Mouse (Mus musculus) heart, embryonic 10.5 days (tissue): ENCODE measurements at regions not wholly inside any gene's neighbourhood (a gene's known extent, or its start where the extent isn't known, plus 50 kb on each side); places are given as distances from the start of the nearest gene placed in this dataset.
A peak's percentile ranks its signal among the peaks of the same experiment; 100 is the strongest.

Source experiments
- DNase-seq: peaks from one replicate; pipeline ENCODE4 v3.0.0-alpha.2; 2017; ENCODE audit warnings: low spot score
- H3K27ac ChIP-seq: fragments of 300-500 bp; sonication (generic); 2 replicates; pipeline ENCODE4 v1.5.1; 2016; ENCODE audit warnings: mild to moderate bottlenecking
- H3K27me3 ChIP-seq: fragments of 300-500 bp; sonication (generic); 2 replicates; pipeline ENCODE4 v1.6.1; 2016; ENCODE audit warnings: mild to moderate bottlenecking; ENCODE audit not compliant: poor library complexity, insufficient read depth, severe bottlenecking
- H3K36me3 ChIP-seq: fragments of 300-500 bp; sonication (generic); 2 replicates; pipeline ENCODE4 v1.6.1; 2016; ENCODE audit warnings: mild to moderate bottlenecking, moderate library complexity
- H3K4me1 ChIP-seq: fragments of 300-500 bp; sonication (generic); 2 replicates; pipeline ENCODE4 v1.6.1; 2016; ENCODE audit warnings: mild to moderate bottlenecking
- H3K4me3 ChIP-seq: fragments of 300-500 bp; sonication (generic); 2 replicates; pipeline ENCODE4 v1.5.1; 2016; ENCODE audit warnings: mild to moderate bottlenecking, moderate library complexity
- H3K9me3 ChIP-seq: fragments of 300-500 bp; sonication (generic); 2 replicates; pipeline ENCODE4 v1.6.1; 2016; ENCODE audit warnings: mild to moderate bottlenecking, moderate library complexity
- WGBS: fragments of 180-500 bp; shearing (Covaris S2); methylation state at CpG from one replicate; pipeline ENCODE4 v1.1.7; 2016; 5-methylcytosine and 5-hydroxymethylcytosine counted together

- Histone ChIP-seq H3K36me3 (no peaks in the 10 kb centered on the region), H3K27me3 (no peaks in the 10 kb centered on the region), H3K4me3 (no peak overlapping the region), H3K9me3 (no peaks in the 10 kb centered on the region), H3K27ac (no peak overlapping the region), H3K4me1 (peaks cover 2% of the 10 kb centered on the region)
- no peak for DNase-seq
- WGBS = 72% methylated on average over 2 of the region's 2 CpGs
These were observed 247.0 kb downstream of the Ankrd50 start for GRCm38 (mm10) chr3:38237616-38238015.

GRCm38 (mm10) chr3:38235736-38236083 lies 248.9 kb downstream of the Ankrd50 start:
- no peaks in the 10 kb centered on the region for H3K27me3 ChIP-seq
- DNase-seq = no peak
- H3K4me1 ChIP-seq = peaks cover 9% of the 10 kb centered on the region
- no peak overlapping the region for H3K27ac ChIP-seq
- H3K9me3 ChIP-seq = no peaks in the 10 kb centered on the region
- no peak overlapping the region for H3K4me3 ChIP-seq
- no peaks in the 10 kb centered on the region for H3K36me3 ChIP-seq
- 80% methylated on average over 9 of the region's 9 CpGs for WGBS

- H3K27me3 ChIP-seq = no peaks in the 10 kb centered on the region
- 74% methylated on average over 18 of the region's 18 CpGs for WGBS
- peaks cover 9% of the 10 kb centered on the region for H3K4me1 ChIP-seq
- no peaks in the 10 kb centered on the region for H3K36me3 ChIP-seq
- no peaks in the 10 kb centered on the region for H3K9me3 ChIP-seq
- H3K27ac ChIP-seq = no peak overlapping the region
- H3K4me3 ChIP-seq = no peak overlapping the region
- DNase-seq = no peak
These were observed 249.5 kb downstream of the Ankrd50 start for GRCm38 (mm10) chr3:38235033-38235735.

- WGBS = 69% methylated on average over 4 of the region's 4 CpGs
- no peak for DNase-seq
- no peak overlapping the region for H3K27ac ChIP-seq
These were observed 250.1 kb downstream of the Ankrd50 start for GRCm38 (mm10) chr3:38234534-38234933.

GRCm38 (mm10) chr3:38234006-38234405 lies 250.6 kb downstream of the Ankrd50 start:
- DNase-seq = no peak
- Histone ChIP-seq H3K4me3 (no peak overlapping the region), H3K27me3 (no peaks in the 10 kb centered on the region), H3K4me1 (peaks cover 16% of the 10 kb centered on the region), H3K27ac (no peak overlapping the region), H3K9me3 (no peaks in the 10 kb centered on the region), H3K36me3 (no peaks in the 10 kb centered on the region)
- 86% methylated on average over 2 of the region's 2 CpGs for WGBS

More at GRCm38 (mm10) chr3:38234534-38234933, 250.1 kb downstream of the Ankrd50 start:
- no peak overlapping the region for H3K4me3 ChIP-seq
- H3K4me1 ChIP-seq = peaks cover 15% of the 10 kb centered on the region
- no peaks in the 10 kb centered on the region for H3K36me3 ChIP-seq
- no peaks in the 10 kb centered on the region for H3K9me3 ChIP-seq
- no peaks in the 10 kb centered on the region for H3K27me3 ChIP-seq

- Histone ChIP-seq H3K27ac (no peak overlapping the region), H3K36me3 (no peaks in the 10 kb centered on the region), H3K4me1 (peaks cover 16% of the 10 kb centered on the region), H3K27me3 (no peaks in the 10 kb centered on the region), H3K9me3 (no peaks in the 10 kb centered on the region), H3K4me3 (no peak overlapping the region)
- DNase-seq = no peak
- 95% methylated on average over 3 of the region's 3 CpGs for WGBS
These were observed 251.6 kb downstream of the Ankrd50 start for GRCm38 (mm10) chr3:38233091-38233490.

GRCm38 (mm10) chr3:38232111-38233076 lies 252.2 kb downstream of the Ankrd50 start:
- Histone ChIP-seq H3K27ac (0 out of 2 replicates have a peak overlapping the region, but pooled peaks have one; percentile 36), H3K9me3 (no peaks in the 10 kb centered on the region), H3K4me3 (no peak overlapping the region), H3K4me1 (peaks cover 16% of the 10 kb centered on the region), H3K36me3 (no peaks in the 10 kb centered on the region), H3K27me3 (no peaks in the 10 kb centered on the region)
- no peak for DNase-seq
- WGBS = 63% methylated on average over 14 of the region's 15 CpGs

- Histone ChIP-seq H3K4me3 (no peak overlapping the region), H3K36me3 (no peaks in the 10 kb centered on the region), H3K9me3 (no peaks in the 10 kb centered on the region), H3K27ac (no peak overlapping the region), H3K4me1 (peaks cover 16% of the 10 kb centered on the region), H3K27me3 (no peaks in the 10 kb centered on the region)
- DNase-seq = no peak
- 81% methylated on average over 3 of the region's 3 CpGs for WGBS
These were observed 253.1 kb downstream of the Ankrd50 start for GRCm38 (mm10) chr3:38231506-38231905.

GRCm38 (mm10) chr3:38230796-38231195 lies 253.8 kb downstream of the Ankrd50 start:
- Histone ChIP-seq H3K9me3 (no peaks in the 10 kb centered on the region), H3K36me3 (no peaks in the 10 kb centered on the region), H3K4me3 (no peak overlapping the region), H3K27me3 (no peaks in the 10 kb centered on the region), H3K27ac (no peak overlapping the region), H3K4me1 (peaks cover 16% of the 10 kb centered on the region)
- WGBS = 88% methylated on average over 6 of the region's 6 CpGs
- no peak for DNase-seq

- DNase-seq = no peak
These were observed 255.0 kb downstream of the Ankrd50 start for GRCm38 (mm10) chr3:38229686-38230085.

GRCm38 (mm10) chr3:38229051-38229450 lies 255.6 kb downstream of the Ankrd50 start:
- no peak overlapping the region for H3K4me3 ChIP-seq
- DNase-seq = no peak
- no peaks in the 10 kb centered on the region for H3K9me3 ChIP-seq
- no peak overlapping the region for H3K27ac ChIP-seq
- WGBS = 44% methylated on average over 10 of the region's 10 CpGs
- peaks cover 16% of the 10 kb centered on the region for H3K4me1 ChIP-seq
- no peaks in the 10 kb centered on the region for H3K27me3 ChIP-seq
- H3K36me3 ChIP-seq = no peaks in the 10 kb centered on the region

More at GRCm38 (mm10) chr3:38229686-38230085, 255.0 kb downstream of the Ankrd50 start:
- Histone ChIP-seq H3K9me3 (no peaks in the 10 kb centered on the region), H3K36me3 (no peaks in the 10 kb centered on the region), H3K4me1 (peaks cover 16% of the 10 kb centered on the region), H3K27ac (no peak overlapping the region), H3K4me3 (no peak overlapping the region), H3K27me3 (no peaks in the 10 kb centered on the region)
- WGBS = 69% methylated on average over 5 of the region's 5 CpGs

- H3K27me3 ChIP-seq = no peaks in the 10 kb centered on the region
- H3K27ac ChIP-seq = no peak overlapping the region
- H3K9me3 ChIP-seq = no peaks in the 10 kb centered on the region
- WGBS = 28% methylated on average over 6 of the region's 6 CpGs
- H3K36me3 ChIP-seq = no peaks in the 10 kb centered on the region
- no peak for DNase-seq
- peaks cover 14% of the 10 kb centered on the region for H3K4me1 ChIP-seq
- no peak overlapping the region for H3K4me3 ChIP-seq
These were observed 257.0 kb downstream of the Ankrd50 start for GRCm38 (mm10) chr3:38227596-38227995.

GRCm38 (mm10) chr3:38227121-38227520 lies 257.5 kb downstream of the Ankrd50 start:
- Histone ChIP-seq H3K36me3 (no peaks in the 10 kb centered on the region), H3K27me3 (no peaks in the 10 kb centered on the region), H3K27ac (no peak overlapping the region), H3K4me3 (no peak overlapping the region), H3K9me3 (no peaks in the 10 kb centered on the region), H3K4me1 (peaks cover 10% of the 10 kb centered on the region)
- no peak for DNase-seq
- 75% methylated on average over 9 of the region's 9 CpGs for WGBS
